Mouse (Mus musculus) urinary bladder, adult 18-20 months (tissue): Measurements from ENCODE around the gene Pi4k2b.
A peak's percentile ranks its signal among the peaks of the same experiment; 100 is the strongest.
"Not testable (repeated sequence)": the region's sequence is repeated elsewhere in the genome, so short reads cannot be mapped to it uniquely, and the experiment has no call there.

ENCODE experiments used
- DNase-seq, 2 experiments: peaks; one replicate each; pipeline ENCODE4 v3.0.0; 2022; ENCODE audit warnings: low spot score in 2 of 2, mixed read lengths in 2 of 2

Gene Pi4k2b

GRCm38 (mm10) chr5:52741391-52742111, at the start of gene Pi4k2b:
Gene Pi4k2b (plus strand): TSS chr5:52741574.
- peak; percentile 65 to 71 for DNase-seq

- DNase-seq, result no peak
These were observed 44.1 kb upstream of the Pi4k2b start for GRCm38 (mm10) chr5:52697291-52697690.

- DNase-seq, result not testable (repeated sequence)
These were observed 43.4 kb upstream of the Pi4k2b start for GRCm38 (mm10) chr5:52697882-52698440.

GRCm38 (mm10) chr5:52704562-52704961, 36.8 kb upstream of the Pi4k2b start:
- DNase-seq, result no peak

- no peak for DNase-seq
These were observed 28.7 kb upstream of the Pi4k2b start for GRCm38 (mm10) chr5:52712704-52713103.

GRCm38 (mm10) chr5:52716742-52717448, 24.5 kb upstream of the Pi4k2b start:
- DNase-seq, result no peak

- DNase-seq, result no peak
These were observed 20.4 kb upstream of the Pi4k2b start for GRCm38 (mm10) chr5:52721003-52721402.

GRCm38 (mm10) chr5:52727747-52728146, 13.6 kb upstream of the Pi4k2b start:
- DNase-seq, result no peak

GRCm38 (mm10) chr5:52732811-52733210, 8.6 kb upstream of the Pi4k2b start:
- DNase-seq, result no peak

GRCm38 (mm10) chr5:52736046-52736445, 5.3 kb upstream of the Pi4k2b start:
- DNase-seq, result no peak

- DNase-seq, result peak; percentile 15 to 28
These were observed 889 bp downstream of the Pi4k2b start for GRCm38 (mm10) chr5:52742112-52742813.

- DNase-seq, result no peak
These were observed 1.9 kb downstream of the Pi4k2b start for GRCm38 (mm10) chr5:52743231-52743630.

GRCm38 (mm10) chr5:52746920-52747319, 5.5 kb downstream of the Pi4k2b start:
- DNase-seq, result no peak

- no peak for DNase-seq
These were observed 7.4 kb downstream of the Pi4k2b start for GRCm38 (mm10) chr5:52748732-52749131.

- no peak for DNase-seq
These were observed 11.8 kb downstream of the Pi4k2b start for GRCm38 (mm10) chr5:52753146-52753545.

GRCm38 (mm10) chr5:52754196-52754595, 12.8 kb downstream of the Pi4k2b start:
- DNase-seq, result no peak

GRCm38 (mm10) chr5:52755337-52755736, 14.0 kb downstream of the Pi4k2b start:
- DNase-seq, result no peak

- no peak for DNase-seq
These were observed 14.6 kb downstream of the Pi4k2b start for GRCm38 (mm10) chr5:52755989-52756388.

GRCm38 (mm10) chr5:52762586-52762985, 21.2 kb downstream of the Pi4k2b start:
- DNase-seq, result no peak

GRCm38 (mm10) chr5:52774267-52774666, 32.9 kb downstream of the Pi4k2b start:
- DNase-seq, result no peak

- DNase-seq, result no peak
These were observed 33.9 kb downstream of the Pi4k2b start, which contains the start of gene Zcchc4 for GRCm38 (mm10) chr5:52775237-52775636. Gene Zcchc4 (plus strand): TSS chr5:52775409.
